Mouse (Mus musculus): ENCODE data around the gene Anapc10. TPM values are rescaled to one million over a fixed set of nuclear protein-coding genes. Genes with fewer than 3 reads are reported as not detected.

The Anapc10 gene
- polyA plus RNA-seq (2015; fragmentation: Illumina TruSeq; extraction: RNeasy Lipid Tissue Mini Kit (QIAGEN cat#74804); ENCODE audit: insufficient read depth, low read depth, low replicate concordance), result 3.3 TPM

GRCm38 (mm10) chr8:79711064-79711961 is at the start of gene Anapc10, which contains the start of gene Abce1:
TSS of gene Anapc10 (plus strand) at chr8:79711820.
TSS of gene Abce1 (minus strand) at chr8:79711740.

Other genes starting within 250 kb of the Anapc10 start
- 4.9 TPM for gene Otud4, start 72.2 kb upstream of the Anapc10 start, polyA plus RNA-seq (2015; fragmentation: Illumina TruSeq; extraction: RNeasy Lipid Tissue Mini Kit (QIAGEN cat#74804); ENCODE audit: insufficient read depth, low read depth, low replicate concordance)
- gene Abce1, start 80 bp upstream of the Anapc10 start, polyA plus RNA-seq (2015; fragmentation: Illumina TruSeq; extraction: RNeasy Lipid Tissue Mini Kit (QIAGEN cat#74804); ENCODE audit: insufficient read depth, low read depth, low replicate concordance), result 15.1 TPM